Mouse (Mus musculus) liver, postnatal 0 days (tissue): ENCODE data around the gene Hspb11.

Experiments used
- CTCF ChIP-seq: sonication (generic); IDR thresholded peaks from 2 replicates; pipeline ENCODE4 v1.5.1; 2016; ENCODE audit warnings: antibody characterized with exemption, low read depth
- EP300 ChIP-seq: IDR thresholded peaks from 2 replicates; pipeline ENCODE4 v1.6.1; 2016; ENCODE audit warnings: antibody characterized with exemption, low read depth, mild to moderate bottlenecking

GRCm38 (mm10) chr4:107321041-107321440 lies 67.6 kb downstream of the Hspb11 start:
- TF ChIP-seq CTCF = no peak
- no peak for TF ChIP-seq EP300
